Comparison of ENCODE assay signal across 23 mouse cellular contexts in the genomic region with DNA sequence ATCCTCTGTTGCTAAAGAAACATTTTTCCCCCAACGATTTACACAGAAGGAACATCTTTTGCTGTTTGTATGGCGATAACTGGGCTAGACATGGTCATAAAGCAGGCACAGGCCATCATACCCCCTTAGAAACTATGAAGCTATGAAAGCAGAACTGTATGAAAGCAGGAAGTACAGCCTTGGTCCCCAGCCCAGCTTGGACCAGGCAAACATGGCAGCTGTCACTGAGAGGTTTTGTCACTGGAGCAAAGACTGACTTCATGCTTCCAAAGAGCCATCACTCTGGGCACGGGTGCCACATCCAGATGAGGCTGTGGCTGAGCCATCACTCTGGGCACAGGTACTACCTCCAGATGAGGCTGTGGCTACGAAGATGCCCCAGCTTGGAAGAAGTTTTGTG.
"Had no signal": no experiment of that assay in that cellular context is flagged by ENCODE, and none has a peak within 500 bp of the region (broad histone marks: within the 10 kb centered on the region; RNA-seq: fewer than 3 reads in every experiment).

No protein-coding gene starts in this region.

- H3K4me3 ChIP-seq: gastrocnemius, adult 2 months; heart, embryonic 12.5 days; hindbrain, embryonic 10.5 days; hindbrain, embryonic 12.5 days; intestine, embryonic 15.5 days; layer of hippocampus, adult 2 months; left cerebral cortex, adult 2 months; limb, embryonic 10.5 days; limb, embryonic 12.5 days; liver, embryonic 13.5 days; liver, embryonic 15.5 days had no signal

- H3K9ac ChIP-seq: heart, embryonic 12.5 days; hindbrain, embryonic 12.5 days; hindbrain, embryonic 14.5 days; intestine, embryonic 15.5 days; limb, embryonic 12.5 days; liver, embryonic 13.5 days; liver, embryonic 15.5 days; liver, postnatal 0 days had no signal

- H3K27ac ChIP-seq: gastrocnemius, adult 2 months; hindbrain, embryonic 10.5 days; hindbrain, embryonic 12.5 days; hindbrain, embryonic 14.5 days; intestine, embryonic 15.5 days; layer of hippocampus, adult 2 months; left cerebral cortex, adult 2 months; limb, embryonic 10.5 days; limb, embryonic 12.5 days; liver, embryonic 13.5 days; liver, embryonic 15.5 days had no signal

- DNase-seq: gastrocnemius, adult 2 months; gastrocnemius, postnatal 10 days; gastrocnemius, postnatal 25 days; heart, postnatal 10 days; heart, postnatal 4 days; kidney, adult 18-20 months; kidney, adult 8-10 months; kidney, postnatal 10 days; kidney, postnatal 25 days; kidney, postnatal 4 days; liver; liver, embryonic 13.5 days; liver, postnatal 0 days had no signal

- H3K9me3 ChIP-seq: hindbrain, embryonic 12.5 days; intestine, embryonic 15.5 days; limb, embryonic 10.5 days; liver, embryonic 15.5 days had no signal

- H3K4me1 ChIP-seq: heart, embryonic 12.5 days; hindbrain, embryonic 10.5 days; hindbrain, embryonic 12.5 days; intestine, embryonic 15.5 days; limb, embryonic 10.5 days; limb, embryonic 12.5 days; liver, embryonic 13.5 days; liver, embryonic 15.5 days had no signal

- H3K36me3 ChIP-seq: heart, embryonic 12.5 days; hindbrain, embryonic 10.5 days; hindbrain, embryonic 12.5 days; intestine, embryonic 15.5 days; limb, embryonic 10.5 days; limb, embryonic 12.5 days; liver, embryonic 13.5 days; liver, embryonic 15.5 days had no signal

- H3K27me3 ChIP-seq: heart, embryonic 12.5 days; hindbrain, embryonic 12.5 days; intestine, embryonic 15.5 days; limb, embryonic 12.5 days; liver, embryonic 13.5 days; liver, embryonic 15.5 days had no signal
